Mouse (Mus musculus): ENCODE measurements around the gene 2010109A12Rik. TPM values are rescaled to one million over a fixed set of nuclear protein-coding genes. Genes with fewer than 3 reads are reported as not detected.

Gene 2010109A12Rik
- 1 to 10 TPM in 1 of 2 experiments, not detected in 1; 1.5 TPM for total RNA-seq (2023)

GRCm38 (mm10) chr5:93206109-93207005 is at the start of gene 2010109A12Rik, which contains the start of gene Ccni:
Gene 2010109A12Rik (plus strand): TSS chr5:93206518.
Gene Ccni (minus strand): TSS chr5:93206495.

Other genes with a start within 250 kb of the 2010109A12Rik start
- not detected for gene Sowahb, start 161.5 kb upstream of the 2010109A12Rik start, total RNA-seq (2023)
- 10 to 100 TPM; 73.8 to 88.4 TPM for gene Sept11, start 113.1 kb upstream of the 2010109A12Rik start, total RNA-seq (2023)
- gene Ccni, start within 50 bp of the 2010109A12Rik start, total RNA-seq (2023): 100 to 1,000 TPM; 130 to 131 TPM
- 10 to 100 TPM; 52.2 to 62.3 TPM for gene Ccng2, start 60.7 kb downstream of the 2010109A12Rik start, total RNA-seq (2023)